ENCODE assay signal across 30 mouse cellular contexts in the genomic region with DNA sequence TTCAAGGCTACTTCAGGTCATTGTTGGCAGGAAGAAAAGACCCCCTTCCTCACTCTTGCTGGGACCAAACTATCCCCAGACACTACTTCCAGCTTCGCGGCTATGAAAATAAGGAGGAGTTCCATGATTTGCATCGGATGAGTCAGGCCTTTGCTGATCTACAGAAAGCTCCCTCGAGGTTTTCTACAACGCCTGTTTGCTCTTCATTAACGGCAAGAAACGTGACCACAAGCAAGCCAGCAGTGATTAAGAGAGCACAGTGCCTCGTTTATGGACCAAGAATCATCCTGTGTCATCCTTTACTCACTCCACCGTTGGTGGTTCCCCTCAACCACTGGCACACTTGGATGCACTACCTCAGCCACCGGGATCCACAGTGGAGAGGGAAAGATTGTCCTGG. TPM values are rescaled to one million over a fixed set of nuclear protein-coding genes. Genes with fewer than 3 reads are reported as not detected.
"Had no signal": no experiment of that assay in that cellular context is flagged by ENCODE, and none has a peak within 500 bp of the region (broad histone marks: within the 10 kb centered on the region; RNA-seq: fewer than 3 reads in every experiment).

No protein-coding gene starts in this region.

- H3K4me3 ChIP-seq: layer of hippocampus, adult 2 months; limb, embryonic 10.5 days; limb, embryonic 13.5 days; liver, embryonic 13.5 days; megakaryocyte, embryonic 14.5 days; midbrain, embryonic 10.5 days; midbrain, embryonic 13.5 days; myocyte; neural tube, embryonic 13.5 days; stomach, embryonic 15.5 days had no signal

- DNase-seq: kidney, adult 18-20 months; kidney, adult 9 months; kidney, postnatal 25 days; layer of hippocampus, adult 9-11 months; liver; liver, embryonic 13.5 days; lung, embryonic 14.5 days; lung, postnatal 36 days; retina, postnatal 1 day; right cerebral cortex, postnatal 25 days; spleen, adult 18-20 months; thymus, adult 2 months; thymus, postnatal 25 days had no signal

- H3K4me2 ChIP-seq: limb, embryonic 13.5 days; liver, embryonic 13.5 days; lung, embryonic 14.5 days; midbrain, embryonic 13.5 days; neural tube, embryonic 13.5 days; stomach, embryonic 15.5 days had no signal

- H3K9ac ChIP-seq: limb, embryonic 13.5 days; liver, embryonic 13.5 days; lung, embryonic 14.5 days; midbrain, embryonic 13.5 days; neural tube, embryonic 13.5 days; stomach, embryonic 15.5 days had no signal

- H3K27me3 ChIP-seq: limb, embryonic 13.5 days; liver, embryonic 13.5 days; megakaryocyte, embryonic 14.5 days; midbrain, embryonic 13.5 days; neural tube, embryonic 13.5 days; stomach, embryonic 15.5 days had no signal

- H3K27ac ChIP-seq: layer of hippocampus, adult 2 months; limb, embryonic 10.5 days; limb, embryonic 13.5 days; liver, embryonic 13.5 days; midbrain, embryonic 10.5 days; midbrain, embryonic 13.5 days; neural tube, embryonic 13.5 days; stomach, embryonic 15.5 days had no signal

- ATAC-seq: lung, postnatal 0 days; midbrain, embryonic 13.5 days; midbrain, embryonic 16.5 days had no signal

- H3K4me1 ChIP-seq: liver, embryonic 13.5 days; megakaryocyte, embryonic 14.5 days; midbrain, embryonic 10.5 days; midbrain, embryonic 13.5 days; neural tube, embryonic 13.5 days; stomach, embryonic 15.5 days had no signal

- H3K36me3 ChIP-seq: limb, embryonic 10.5 days; limb, embryonic 13.5 days; liver, embryonic 13.5 days; midbrain, embryonic 10.5 days; midbrain, embryonic 13.5 days; neural tube, embryonic 13.5 days; stomach, embryonic 15.5 days had no signal

- H3K9me3 ChIP-seq: limb, embryonic 10.5 days; limb, embryonic 13.5 days; liver, embryonic 13.5 days; megakaryocyte, embryonic 14.5 days; midbrain, embryonic 10.5 days; midbrain, embryonic 13.5 days; neural tube, embryonic 13.5 days; stomach, embryonic 15.5 days had no signal

RNA-seq across cellular contexts. Expression of a gene that starts 6.1 kb away (rescaled TPM):
- total RNA-seq: layer of hippocampus, adult 2 months; layer of hippocampus, postnatal 25 days; left cerebral cortex, adult 18-20 months; left cerebral cortex, postnatal 25 days; monocyte, adult 5-6 weeks; neutrophil, adult 5-6 weeks had no signal
- polyA plus RNA-seq: large intestine, adult 2 months; midbrain, embryonic 13.5 days; midbrain, embryonic 16.5 days; myocyte; neural tube, embryonic 13.5 days; thymus, adult 2 months had no signal
